Mouse (Mus musculus): Measurements from ENCODE around the gene Heatr4. TPM values are rescaled to one million over a fixed set of nuclear protein-coding genes. Genes with fewer than 3 reads are reported as not detected.
"Not testable (repeated sequence)": the region's sequence is repeated elsewhere in the genome, so short reads cannot be mapped to it uniquely, and the experiment has no call there.

Gene Heatr4
- polyA plus RNA-seq, 1 experiment from 2014 or later = not detected

DNA sequence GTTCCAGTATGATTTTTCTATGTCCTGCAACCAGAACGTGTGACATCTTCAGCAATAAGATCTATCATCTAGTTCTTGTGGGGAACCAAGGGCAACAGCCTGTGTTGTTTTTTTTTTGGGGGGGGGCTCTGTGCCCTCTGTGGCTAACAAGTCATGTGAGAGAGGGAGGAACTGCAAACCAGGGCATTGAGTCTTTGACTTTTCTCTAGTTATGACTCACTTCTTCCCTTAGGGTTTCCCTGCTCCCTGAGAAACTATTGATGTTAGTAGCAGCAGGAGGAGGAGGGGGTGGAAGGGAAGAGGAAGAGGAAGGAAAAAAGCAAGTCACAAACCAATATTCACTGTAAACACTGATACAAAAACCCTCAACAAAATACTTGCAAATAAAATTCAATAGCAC is 19.2 kb upstream of the Heatr4 start:
- no peaks in the 10 kb centered on the region for H3K4me1 ChIP-seq (ENCODE audit: control insufficient read depth, insufficient read depth, low read depth, low read length)
- no peak overlapping the region for H3K9ac ChIP-seq (ENCODE audit: low read depth, low read length)
- H3K9me3 ChIP-seq (ENCODE audit: control insufficient read depth, low read length) = peaks cover 7% of the 10 kb centered on the region
- no peak for ATAC-seq
- no peaks in the 10 kb centered on the region for H3K36me3 ChIP-seq (ENCODE audit: control insufficient read depth, insufficient read depth, low read length)
- no peak overlapping the region for H3K27ac ChIP-seq (ENCODE audit: low read depth, low read length)
- no peaks in the 10 kb centered on the region for H3K27me3 ChIP-seq (replicated peaks; ENCODE audit: control insufficient read depth, insufficient read depth, low read length)
- no peak overlapping the region for H3K4me2 ChIP-seq (ENCODE audit: low read length)
- H3K4me3 ChIP-seq (ENCODE audit: low read length) = no peak overlapping the region
- WGBS = 92% methylated on average over 1 of the region's 1 CpGs

GRCm38 (mm10) chr12:84000418-84000817 is 15.8 kb upstream of the Heatr4 start:
- no peaks in the 10 kb centered on the region for H3K4me1 ChIP-seq (ENCODE audit: control insufficient read depth, insufficient read depth, low read depth, low read length)

DNA sequence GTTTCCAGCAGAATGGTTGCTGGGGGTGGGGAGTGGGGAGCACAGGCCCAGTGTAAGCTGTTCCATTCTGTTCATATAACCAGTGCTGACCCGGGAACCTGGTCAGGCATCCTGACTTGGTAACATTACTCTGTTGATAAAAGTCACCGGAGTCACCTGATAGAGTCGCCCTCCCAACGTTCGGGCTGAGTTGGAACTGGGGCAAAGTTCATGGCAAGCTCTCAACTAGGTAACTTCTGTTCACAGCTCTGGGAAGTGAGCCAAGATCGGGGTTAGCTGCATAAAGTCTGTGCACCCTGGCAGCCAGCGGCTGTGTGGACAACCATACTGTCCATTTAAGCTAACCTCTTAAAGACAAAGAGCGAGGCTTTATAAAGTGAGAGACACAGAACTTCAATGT is 14.6 kb upstream of the Heatr4 start:
- not testable (repeated sequence) for H3K9ac ChIP-seq (ENCODE audit: low read depth, low read length); H3K36me3 ChIP-seq (ENCODE audit: control insufficient read depth, insufficient read depth, low read length); H3K4me2 ChIP-seq (ENCODE audit: low read length); H3K4me3 ChIP-seq (ENCODE audit: low read length); H3K9me3 ChIP-seq (ENCODE audit: control insufficient read depth, low read length); H3K27me3 ChIP-seq (replicated peaks; ENCODE audit: control insufficient read depth, insufficient read depth, low read length); H3K27ac ChIP-seq (ENCODE audit: low read depth, low read length); H3K4me1 ChIP-seq (ENCODE audit: control insufficient read depth, insufficient read depth, low read depth, low read length)
- peak; percentile 45; the same call in 1 of the 2 replicates for ATAC-seq
- 57% methylated on average over 8 of the region's 8 CpGs for WGBS

More at GRCm38 (mm10) chr12:84000418-84000817, 15.8 kb upstream of the Heatr4 start:
- H3K9ac ChIP-seq (ENCODE audit: low read depth, low read length) = no peak overlapping the region
- ATAC-seq = no peak
- no peak overlapping the region for H3K4me2 ChIP-seq (ENCODE audit: low read length)
- no peaks in the 10 kb centered on the region for H3K27me3 ChIP-seq (replicated peaks; ENCODE audit: control insufficient read depth, insufficient read depth, low read length)
- H3K9me3 ChIP-seq (ENCODE audit: control insufficient read depth, low read length) = peaks cover 7% of the 10 kb centered on the region
- H3K4me3 ChIP-seq (ENCODE audit: low read length) = no peak overlapping the region
- no peaks in the 10 kb centered on the region for H3K36me3 ChIP-seq (ENCODE audit: control insufficient read depth, insufficient read depth, low read length)
- WGBS = 79% methylated on average over 3 of the region's 3 CpGs
- H3K27ac ChIP-seq (ENCODE audit: low read depth, low read length) = no peak overlapping the region

- peaks cover 7% of the 10 kb centered on the region for H3K9me3 ChIP-seq (ENCODE audit: control insufficient read depth, low read length)
- no peaks in the 10 kb centered on the region for H3K36me3 ChIP-seq (ENCODE audit: control insufficient read depth, insufficient read depth, low read length)
- H3K4me1 ChIP-seq (ENCODE audit: control insufficient read depth, insufficient read depth, low read depth, low read length) = no peaks in the 10 kb centered on the region
- 54% methylated on average over 11 of the region's 11 CpGs for WGBS
- no peak overlapping the region for H3K4me2 ChIP-seq (ENCODE audit: low read length)
- no peak overlapping the region for H3K9ac ChIP-seq (ENCODE audit: low read depth, low read length)
- 0 out of 2 replicates have a peak overlapping the region, but pooled peaks have one; percentile 29 for H3K27ac ChIP-seq (ENCODE audit: low read depth, low read length)
- no peaks in the 10 kb centered on the region for H3K27me3 ChIP-seq (replicated peaks; ENCODE audit: control insufficient read depth, insufficient read depth, low read length)
- no peak for ATAC-seq
- H3K4me3 ChIP-seq (ENCODE audit: low read length) = no peak overlapping the region
Measured at GRCm38 (mm10) chr12:83998341-83999107, 13.9 kb upstream of the Heatr4 start.

GRCm38 (mm10) chr12:83997221-83997620 is 12.6 kb upstream of the Heatr4 start:
- Histone ChIP-seq H3K9me3 (ENCODE audit: control insufficient read depth, low read length) (peaks cover 6% of the 10 kb centered on the region), H3K36me3 (ENCODE audit: control insufficient read depth, insufficient read depth, low read length) (no peaks in the 10 kb centered on the region), H3K27me3 (replicated peaks; ENCODE audit: control insufficient read depth, insufficient read depth, low read length) (no peaks in the 10 kb centered on the region), H3K4me3 (ENCODE audit: low read length) (no peak overlapping the region), H3K9ac (ENCODE audit: low read depth, low read length) (no peak overlapping the region), H3K27ac (ENCODE audit: low read depth, low read length) (no peak overlapping the region), H3K4me1 (ENCODE audit: control insufficient read depth, insufficient read depth, low read depth, low read length) (no peaks in the 10 kb centered on the region), H3K4me2 (ENCODE audit: low read length) (no peak overlapping the region)
- ATAC-seq = no peak
- WGBS = 51% methylated on average over 2 of the region's 2 CpGs

DNA sequence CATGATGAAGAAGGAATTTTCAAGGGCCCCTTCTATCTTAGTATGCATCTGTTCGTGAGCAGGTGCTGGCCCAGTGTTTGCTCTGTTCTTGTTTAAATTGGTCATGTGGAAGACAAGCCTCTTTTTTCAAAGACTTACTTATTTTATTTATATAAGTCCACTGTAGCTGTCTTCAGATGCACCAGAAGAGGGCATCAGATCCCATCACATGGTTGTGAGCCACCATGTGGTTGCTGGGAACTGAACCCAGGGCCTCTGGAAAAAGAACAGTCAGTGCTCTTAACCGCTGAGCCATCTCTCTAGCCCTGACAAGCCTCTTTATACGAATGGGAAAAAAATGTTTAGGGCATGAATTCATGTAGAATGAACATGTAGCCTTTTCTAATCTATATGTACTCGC is 4.7 kb upstream of the Heatr4 start:
- no peak for ATAC-seq
- Histone ChIP-seq H3K4me3 (ENCODE audit: low read length) (no peak overlapping the region), H3K4me1 (ENCODE audit: control insufficient read depth, insufficient read depth, low read depth, low read length) (peaks cover 4% of the 10 kb centered on the region), H3K27ac (ENCODE audit: low read depth, low read length) (no peak overlapping the region), H3K4me2 (ENCODE audit: low read length) (no peak overlapping the region), H3K27me3 (replicated peaks; ENCODE audit: control insufficient read depth, insufficient read depth, low read length) (no peaks in the 10 kb centered on the region), H3K36me3 (ENCODE audit: control insufficient read depth, insufficient read depth, low read length) (no peaks in the 10 kb centered on the region), H3K9ac (ENCODE audit: low read depth, low read length) (no peak overlapping the region), H3K9me3 (ENCODE audit: control insufficient read depth, low read length) (no peaks in the 10 kb centered on the region)
- WGBS = 97% methylated on average over 4 of the region's 4 CpGs

- Histone ChIP-seq H3K27me3 (replicated peaks; ENCODE audit: control insufficient read depth, insufficient read depth, low read length) (no peaks in the 10 kb centered on the region), H3K9ac (ENCODE audit: low read depth, low read length) (peak overlapping the region; percentile 84), H3K9me3 (ENCODE audit: control insufficient read depth, low read length) (no peaks in the 10 kb centered on the region), H3K27ac (ENCODE audit: low read depth, low read length) (peak overlapping the region; percentile 92), H3K4me3 (ENCODE audit: low read length) (peak overlapping the region; percentile 71), H3K4me2 (ENCODE audit: low read length) (peak overlapping the region; percentile 53), H3K36me3 (ENCODE audit: control insufficient read depth, insufficient read depth, low read length) (no peaks in the 10 kb centered on the region), H3K4me1 (ENCODE audit: control insufficient read depth, insufficient read depth, low read depth, low read length) (peaks cover 4% of the 10 kb centered on the region)
- WGBS = 66% methylated on average over 4 of the region's 4 CpGs
- no peak for ATAC-seq
Measured at GRCm38 (mm10) chr12:83988483-83988882, 3.8 kb upstream of the Heatr4 start.

DNA sequence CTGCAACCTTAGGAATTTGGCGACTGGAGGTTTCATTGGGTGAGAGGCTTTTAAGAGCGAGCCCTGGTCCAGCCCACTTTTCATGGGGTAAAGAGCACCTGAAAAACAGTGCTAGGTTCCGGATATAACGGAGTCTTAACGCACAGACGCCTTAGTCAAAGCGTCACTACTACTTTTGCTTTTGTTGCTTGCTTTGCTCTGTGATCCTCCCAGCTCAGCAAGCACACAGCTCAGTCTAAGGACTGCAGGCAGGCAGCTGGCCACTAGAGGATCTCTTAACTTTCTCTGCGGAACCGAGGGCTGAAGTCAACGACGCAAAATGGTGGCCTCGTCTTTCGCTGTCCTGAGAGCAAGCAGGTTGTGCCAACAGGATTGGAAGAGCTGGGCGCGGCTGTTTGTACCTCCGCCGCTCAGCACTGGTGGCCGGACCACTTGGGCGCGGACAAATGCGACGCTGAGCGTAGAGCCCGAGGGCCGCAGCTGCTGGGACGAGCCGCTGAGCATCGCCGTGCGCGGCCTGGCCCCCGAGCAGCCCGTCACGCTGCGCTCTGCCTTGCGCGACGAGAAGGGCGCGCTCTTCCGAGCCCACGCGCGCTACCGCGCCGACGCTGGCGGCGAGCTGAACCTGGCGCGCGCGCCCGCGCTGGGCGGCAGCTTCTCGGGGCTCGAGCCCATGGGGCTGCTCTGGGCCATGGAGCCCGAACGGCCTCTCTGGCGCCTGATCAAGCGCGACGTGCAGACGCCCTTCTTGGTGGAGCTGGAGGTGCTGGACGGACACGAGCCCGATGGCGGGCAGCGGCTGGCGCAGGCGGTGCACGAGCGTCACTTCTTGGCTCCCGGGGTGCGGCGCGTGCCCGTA is 3.2 kb upstream of the Heatr4 start, which contains the start of gene Acot2:
Gene Acot2, plus strand, starts transcription at position 279 of the 859 bp plus-strand sequence.
- Histone ChIP-seq H3K4me2 (ENCODE audit: low read length) (peak within 1 kb of the TSS; percentile 53), H3K9ac (ENCODE audit: low read depth, low read length) (peak within 1 kb of the TSS; percentile 84), H3K27ac (ENCODE audit: low read depth, low read length) (peak within 1 kb of the TSS; percentile 92), H3K36me3 (ENCODE audit: control insufficient read depth, insufficient read depth, low read length) (no peaks in the 10 kb centered on the region), H3K9me3 (ENCODE audit: control insufficient read depth, low read length) (no peaks in the 10 kb centered on the region), H3K4me3 (ENCODE audit: low read length) (peak within 1 kb of the TSS; percentile 71), H3K4me1 (ENCODE audit: control insufficient read depth, insufficient read depth, low read depth, low read length) (peaks cover 4% of the 10 kb centered on the region), H3K27me3 (replicated peaks; ENCODE audit: control insufficient read depth, insufficient read depth, low read length) (no peaks in the 10 kb centered on the region)
- under 1% methylated on average over 79 of the region's 80 CpGs for WGBS
- peak; percentile 96 for ATAC-seq

- Histone ChIP-seq H3K9me3 (ENCODE audit: control insufficient read depth, low read length) (no peaks in the 10 kb centered on the region), H3K27ac (ENCODE audit: low read depth, low read length) (peak overlapping the region; percentile 92), H3K9ac (ENCODE audit: low read depth, low read length) (peak overlapping the region; percentile 84), H3K4me3 (ENCODE audit: low read length) (peak overlapping the region; percentile 71), H3K4me1 (ENCODE audit: control insufficient read depth, insufficient read depth, low read depth, low read length) (peaks cover 4% of the 10 kb centered on the region), H3K27me3 (replicated peaks; ENCODE audit: control insufficient read depth, insufficient read depth, low read length) (no peaks in the 10 kb centered on the region), H3K36me3 (ENCODE audit: control insufficient read depth, insufficient read depth, low read length) (no peaks in the 10 kb centered on the region), H3K4me2 (ENCODE audit: low read length) (peak overlapping the region; percentile 53)
- 32% methylated on average over 8 of the region's 8 CpGs for WGBS
- ATAC-seq = no peak
Measured at GRCm38 (mm10) chr12:83987242-83987582, 2.6 kb upstream of the Heatr4 start.

Data from hindbrain, embryonic 16.5 days (tissue).